Comparison of ENCODE assay signal across 9 mouse cellular contexts in genomic region chr10:75558515-75558914, GRCm38 (mm10). TPM values are rescaled to one million over a fixed set of nuclear protein-coding genes. Genes with fewer than 3 reads are reported as not detected.
DNase-seq lines count a peak whose midpoint lies in the region; ATAC-seq lines count a peak whose summit lies in the region.
"Had no signal": no experiment of that assay in that cellular context is flagged by ENCODE, and none has a peak within 500 bp of the region (broad histone marks: within the 10 kb centered on the region; RNA-seq: fewer than 3 reads in every experiment).

No protein-coding gene starts in this region.

- H3K27ac ChIP-seq in heart, embryonic 16.5 days (ENCODE audit: low read length) = no peak overlapping the region
- H3K27ac ChIP-seq in hindbrain, embryonic 10.5 days = 0 out of 2 replicates have a peak overlapping the region, but pooled peaks have one; percentile 41
- no peak overlapping the region for H3K27ac ChIP-seq in midbrain, embryonic 11.5 days (ENCODE audit: low read depth, low read length)
- no peak overlapping the region for H3K27ac ChIP-seq in liver, embryonic 11.5 days (ENCODE audit: low read depth, low read length)
- H3K27ac ChIP-seq: liver, embryonic 14.5 days had no signal

- H3K4me2 ChIP-seq in heart, embryonic 16.5 days (ENCODE audit: low read depth, low read length) = 0 out of 2 replicates have a peak overlapping the region, but pooled peaks have one; percentile 5
- no peak overlapping the region; the same call in 1 of the 2 replicates for H3K4me2 ChIP-seq in midbrain, embryonic 11.5 days
- no peak overlapping the region for H3K4me2 ChIP-seq in liver, embryonic 11.5 days

- H3K27me3 ChIP-seq in heart, embryonic 16.5 days (ENCODE audit: control insufficient read depth, insufficient read depth, low read length) = peaks cover 37% of the 10 kb centered on the region
- peaks cover 67% of the 10 kb centered on the region for H3K27me3 ChIP-seq in hindbrain, embryonic 10.5 days (ENCODE audit: insufficient read depth, poor library complexity, severe bottlenecking)
- peaks cover 25% of the 10 kb centered on the region for H3K27me3 ChIP-seq in midbrain, embryonic 11.5 days (ENCODE audit: control insufficient read depth, insufficient read depth, low read length)
- H3K27me3 ChIP-seq in liver, embryonic 11.5 days (replicated peaks; ENCODE audit: control insufficient read depth, insufficient read depth, low read length) = peaks cover 45% of the 10 kb centered on the region

- H3K36me3 ChIP-seq in heart, embryonic 16.5 days (ENCODE audit: control insufficient read depth, insufficient read depth) = no peaks in the 10 kb centered on the region
- H3K36me3 ChIP-seq in hindbrain, embryonic 10.5 days = 0 out of 2 replicates have a peak, but pooled peaks cover 6% of the 10 kb centered on the region
- H3K36me3 ChIP-seq in midbrain, embryonic 11.5 days (ENCODE audit: control insufficient read depth, insufficient read depth, low read length) = no peaks in the 10 kb centered on the region
- no peaks in the 10 kb centered on the region for H3K36me3 ChIP-seq in liver, embryonic 11.5 days (ENCODE audit: control insufficient read depth, insufficient read depth, low read length)

- no peak overlapping the region for H3K9ac ChIP-seq in heart, embryonic 16.5 days (ENCODE audit: low read length)
- H3K9ac ChIP-seq in midbrain, embryonic 11.5 days (ENCODE audit: low read length) = no peak overlapping the region
- no peak overlapping the region for H3K9ac ChIP-seq in liver, embryonic 11.5 days (ENCODE audit: low read depth, low read length)
- H3K9ac ChIP-seq: liver, embryonic 14.5 days had no signal

- 31% methylated on average over 3 of the region's 3 CpGs for WGBS in heart, embryonic 16.5 days
- 23% methylated on average over 3 of the region's 3 CpGs for WGBS in hindbrain, embryonic 10.5 days
- 21% methylated on average over 3 of the region's 3 CpGs for WGBS in midbrain, embryonic 11.5 days
- WGBS in liver, embryonic 11.5 days = 27% methylated on average over 3 of the region's 3 CpGs

- no peak for DNase-seq in heart, postnatal 14 days
- DNase-seq in cerebellum, adult 11 months = peak; percentile 72
- no peak for DNase-seq in hindbrain, embryonic 10.5 days (ENCODE audit: low spot score)
- DNase-seq in midbrain, embryonic 11.5 days (ENCODE audit: low spot score, missing footprints) = no peak
- DNase-seq in adrenal gland, postnatal 25 days = no peak
- no peak for DNase-seq in gastrocnemius, adult 18-20 months (ENCODE audit: low spot score)
- no peak for DNase-seq in liver, embryonic 11.5 days (ENCODE audit: low spot score)

- ATAC-seq in heart, embryonic 16.5 days (replicated peaks; ENCODE audit: extremely low read depth, insufficient read depth, low FRiP score) = no peak
- no peak for ATAC-seq in midbrain, embryonic 11.5 days (ENCODE audit: low FRiP score)
- no peak for ATAC-seq in liver, embryonic 11.5 days (replicated peaks; ENCODE audit: low FRiP score)

- intact Hi-C loops in heart, postnatal 14 days (cut with DNase I) = no loop called here

- H3K4me3 ChIP-seq in heart, embryonic 16.5 days (ENCODE audit: low read length) = no peak overlapping the region
- H3K4me3 ChIP-seq in hindbrain, embryonic 10.5 days = peak overlapping the region; percentile 72; the same call in 1 of the 2 replicates
- H3K4me3 ChIP-seq in midbrain, embryonic 11.5 days (ENCODE audit: low read depth, low read length) = peak overlapping the region; percentile 7; the same call in 1 of the 2 replicates
- H3K4me3 ChIP-seq in liver, embryonic 11.5 days (ENCODE audit: low read depth, low read length) = no peak overlapping the region

- no peaks in the 10 kb centered on the region for H3K9me3 ChIP-seq in heart, embryonic 16.5 days (replicated peaks; ENCODE audit: control insufficient read depth, low read length)
- no peaks in the 10 kb centered on the region for H3K9me3 ChIP-seq in hindbrain, embryonic 10.5 days
- H3K9me3 ChIP-seq in midbrain, embryonic 11.5 days (ENCODE audit: control insufficient read depth, low read length) = no peaks in the 10 kb centered on the region
- no peaks in the 10 kb centered on the region for H3K9me3 ChIP-seq in liver, embryonic 11.5 days (ENCODE audit: control insufficient read depth, low read length)

- H3K4me1 ChIP-seq in heart, embryonic 16.5 days (ENCODE audit: control insufficient read depth, insufficient read depth, low read length) = peaks cover 21% of the 10 kb centered on the region
- peaks cover 51% of the 10 kb centered on the region for H3K4me1 ChIP-seq in hindbrain, embryonic 10.5 days (replicated peaks)
- H3K4me1 ChIP-seq in midbrain, embryonic 11.5 days (ENCODE audit: control insufficient read depth, insufficient read depth, low read length) = peaks cover 9% of the 10 kb centered on the region
- peaks cover 9% of the 10 kb centered on the region; the same call in 1 of the 2 replicates for H3K4me1 ChIP-seq in liver, embryonic 11.5 days (replicated peaks; ENCODE audit: control insufficient read depth, insufficient read depth, low read length)

RNA-seq across cellular contexts. Expression of gene Lrrc75b, which starts 1.6 kb away (rescaled TPM):
- polyA plus RNA-seq in heart, embryonic 16.5 days (2015; fragmentation: Nextera tagmentation; extraction: Ambion mirVana) = 1.5 and 2.7 TPM in 2 replicates
- 1 to 10 TPM; 1.3 to 1.5 TPM for total RNA-seq in heart, postnatal 14 days (2021)
- 2.8 and 6.6 TPM in 2 replicates for polyA plus RNA-seq in hindbrain, embryonic 10.5 days (2016; fragmentation: Nextera tagmentation; extraction: Ambion mirVana)
- polyA plus RNA-seq in midbrain, embryonic 11.5 days (2014; fragmentation: Nextera tagmentation; extraction: Ambion mirVana) = 3.3 and 4.1 TPM in 2 replicates
- 0.67 TPM in 1 of 2 replicates, not detected in the other for total RNA-seq in adrenal gland, postnatal 25 days (2021)
- under 1 TPM; 0.11 to 0.12 TPM for total RNA-seq in gastrocnemius, adult 18-20 months (2021)
- 0.48 and 0.52 TPM in 2 replicates for polyA plus RNA-seq in liver, embryonic 11.5 days (2014; fragmentation: Nextera tagmentation; extraction: Ambion mirVana)

RNA-seq across cellular contexts. Expression of gene Ggt1, which starts 2.9 kb away (rescaled TPM):
- polyA plus RNA-seq in heart, embryonic 16.5 days (2015; fragmentation: Nextera tagmentation; extraction: Ambion mirVana) = 0.89 and 2.4 TPM in 2 replicates
- total RNA-seq in heart, postnatal 14 days (2021) = not detected
- polyA plus RNA-seq in hindbrain, embryonic 10.5 days (2016; fragmentation: Nextera tagmentation; extraction: Ambion mirVana) = 3.3 and 3.4 TPM in 2 replicates
- 1.5 and 2.1 TPM in 2 replicates for polyA plus RNA-seq in midbrain, embryonic 11.5 days (2014; fragmentation: Nextera tagmentation; extraction: Ambion mirVana)
- total RNA-seq in adrenal gland, postnatal 25 days (2021) = not detected in 2 replicates
- under 1 TPM in 1 of 2 experiments, not detected in 1; 0.78 TPM for total RNA-seq in gastrocnemius, adult 18-20 months (2021)
- polyA plus RNA-seq in liver, embryonic 11.5 days (2014; fragmentation: Nextera tagmentation; extraction: Ambion mirVana) = 4.2 and 4.9 TPM in 2 replicates

RNA-seq across cellular contexts. Expression of gene Ggt5, which starts 30.6 kb away (rescaled TPM):
- 9.7 and 11.3 TPM in 2 replicates for polyA plus RNA-seq in heart, embryonic 16.5 days (2015; fragmentation: Nextera tagmentation; extraction: Ambion mirVana)
- total RNA-seq in heart, postnatal 14 days (2021) = 10 to 100 TPM in 1 of 2 experiments, 1 to 10 TPM in 1; 8.3 to 10.7 TPM
- 0.30 and 0.82 TPM in 2 replicates for polyA plus RNA-seq in hindbrain, embryonic 10.5 days (2016; fragmentation: Nextera tagmentation; extraction: Ambion mirVana)
- 0.25 and 0.29 TPM in 2 replicates for polyA plus RNA-seq in midbrain, embryonic 11.5 days (2014; fragmentation: Nextera tagmentation; extraction: Ambion mirVana)
- total RNA-seq in adrenal gland, postnatal 25 days (2021) = 5.9 and 6.8 TPM in 2 replicates
- total RNA-seq in gastrocnemius, adult 18-20 months (2021) = 1 to 10 TPM; 2.4 to 2.8 TPM
- polyA plus RNA-seq in liver, embryonic 11.5 days (2014; fragmentation: Nextera tagmentation; extraction: Ambion mirVana) = 0.52 and 1.2 TPM in 2 replicates

RNA-seq across cellular contexts. Expression of gene Gucd1, which starts 40.7 kb away (rescaled TPM):
- 26.9 and 28.5 TPM in 2 replicates for polyA plus RNA-seq in heart, embryonic 16.5 days (2015; fragmentation: Nextera tagmentation; extraction: Ambion mirVana)
- 10 to 100 TPM; 43.8 to 45.5 TPM for total RNA-seq in heart, postnatal 14 days (2021)
- polyA plus RNA-seq in hindbrain, embryonic 10.5 days (2016; fragmentation: Nextera tagmentation; extraction: Ambion mirVana) = 32.5 and 32.9 TPM in 2 replicates
- 27.8 and 36.0 TPM in 2 replicates for polyA plus RNA-seq in midbrain, embryonic 11.5 days (2014; fragmentation: Nextera tagmentation; extraction: Ambion mirVana)
- total RNA-seq in adrenal gland, postnatal 25 days (2021) = 28.8 and 32.0 TPM in 2 replicates
- total RNA-seq in gastrocnemius, adult 18-20 months (2021) = 10 to 100 TPM; 43.6 to 61.5 TPM
- 44.5 and 48.8 TPM in 2 replicates for polyA plus RNA-seq in liver, embryonic 11.5 days (2014; fragmentation: Nextera tagmentation; extraction: Ambion mirVana)

RNA-seq across cellular contexts. Expression of gene Snrpd3, which starts 41.2 kb away (rescaled TPM):
- polyA plus RNA-seq in heart, embryonic 16.5 days (2015; fragmentation: Nextera tagmentation; extraction: Ambion mirVana) = 90.4 and 90.5 TPM in 2 replicates
- total RNA-seq in heart, postnatal 14 days (2021) = 10 to 100 TPM; 56.0 to 68.3 TPM
- polyA plus RNA-seq in hindbrain, embryonic 10.5 days (2016; fragmentation: Nextera tagmentation; extraction: Ambion mirVana) = 269 and 286 TPM in 2 replicates
- 199 and 208 TPM in 2 replicates for polyA plus RNA-seq in midbrain, embryonic 11.5 days (2014; fragmentation: Nextera tagmentation; extraction: Ambion mirVana)
- total RNA-seq in adrenal gland, postnatal 25 days (2021) = 82.5 and 104 TPM in 2 replicates
- 10 to 100 TPM; 76.2 to 80.2 TPM for total RNA-seq in gastrocnemius, adult 18-20 months (2021)
- 272 and 328 TPM in 2 replicates for polyA plus RNA-seq in liver, embryonic 11.5 days (2014; fragmentation: Nextera tagmentation; extraction: Ambion mirVana)

Comparison
In these comparisons a context has a peak if more than half of its experiments do, and no peak if none do; other contexts are left out.
1. H3K4me3 ChIP-seq: peak in hindbrain, embryonic 10.5 days (single experiment) and midbrain, embryonic 11.5 days (single experiment); none in heart, embryonic 16.5 days (single experiment) and liver, embryonic 11.5 days (single experiment).